Mouse (Mus musculus) forebrain, postnatal 0 days (tissue): ENCODE data around the gene Enkd1. TPM values are rescaled to one million over a fixed set of nuclear protein-coding genes. Genes with fewer than 3 reads are reported as not detected.
A peak's percentile ranks its signal among the peaks of the same experiment; 100 is the strongest.

ENCODE experiments used
- ATAC-seq: fragments of 200-750 bp; cut with Nextera tagmentation; 2 replicates; pipeline ENCODE4 v1.8.0; 2017; ENCODE audit warnings: mild to moderate bottlenecking, moderate library complexity
- DNase-seq: peaks from one replicate; pipeline ENCODE4 v3.0.0-alpha.2; 2015
- H3K27ac ChIP-seq: fragments of 300-500 bp; sonication (generic); 2 replicates; pipeline ENCODE4 v1.5.1; 2014; ENCODE audit warnings: low read depth, mild to moderate bottlenecking, antibody characterized with exemption, low read length, moderate library complexity, mixed read lengths
- H3K27me3 ChIP-seq: fragments of 300-500 bp; sonication (generic); 2 replicates; pipeline ENCODE4 v1.6.1; 2014; ENCODE audit warnings: mild to moderate bottlenecking, low read length, mixed read lengths; ENCODE audit not compliant: insufficient read depth
- H3K36me3 ChIP-seq: fragments of 300-500 bp; sonication (generic); 2 replicates; pipeline ENCODE4 v1.6.1; 2014; ENCODE audit warnings: mild to moderate bottlenecking, moderate library complexity; ENCODE audit not compliant: insufficient read depth
- H3K4me1 ChIP-seq: fragments of 300-500 bp; sonication (generic); 2 replicates; pipeline ENCODE4 v1.6.1; 2014; ENCODE audit warnings: antibody characterized with exemption; ENCODE audit not compliant: insufficient read depth
- H3K4me2 ChIP-seq: fragments of 300-500 bp; sonication (generic); 2 replicates; pipeline ENCODE4 v1.6.1; 2014; ENCODE audit warnings: low read depth, mild to moderate bottlenecking, moderate library complexity
- H3K4me3 ChIP-seq: fragments of 300-500 bp; sonication (generic); 2 replicates; pipeline ENCODE4 v1.5.1; 2014; ENCODE audit warnings: low read depth, low read length, mixed read lengths
- H3K9ac ChIP-seq: fragments of 300-500 bp; sonication (generic); 2 replicates; pipeline ENCODE4 v1.6.1; 2014; ENCODE audit warnings: mild to moderate bottlenecking
- H3K9me3 ChIP-seq: fragments of 300-500 bp; sonication (generic); 2 replicates; pipeline ENCODE4 v1.6.1; 2016; ENCODE audit warnings: low read length
- CTCF ChIP-seq: sonication (generic); IDR thresholded peaks from 2 replicates; pipeline ENCODE4 v1.5.1; 2016; ENCODE audit warnings: antibody characterized with exemption, control low read depth, low read depth
- WGBS: fragments of 180-500 bp; shearing (Covaris S2); extraction: QIAGEN DNeasy Blood & Tissue Kit; methylation state at CpG from one replicate; pipeline ENCODE4 v1.1.7; 2014; 5-methylcytosine and 5-hydroxymethylcytosine counted together
- polyA plus RNA-seq: library from polyadenylated mRNA; unstranded; fragments of >200 nt; fragmentation: Nextera tagmentation; extraction: Ambion mirVana; gene quantifications from 2 replicates; pipeline ENCODE4 v1.2.1, GENCODE M21; 2015
- total RNA-seq: library from RNA; depleted of rRNA; stranded (reverse); fragments of >200 nt; gene quantifications from 2 replicates; pipeline ENCODE4 v1.2.3, GENCODE M21; 2014

Gene Enkd1
- total and polyA plus RNA-seq, 2 experiments from 2014 or later: 10.9 to 16.8 TPM

DNA sequence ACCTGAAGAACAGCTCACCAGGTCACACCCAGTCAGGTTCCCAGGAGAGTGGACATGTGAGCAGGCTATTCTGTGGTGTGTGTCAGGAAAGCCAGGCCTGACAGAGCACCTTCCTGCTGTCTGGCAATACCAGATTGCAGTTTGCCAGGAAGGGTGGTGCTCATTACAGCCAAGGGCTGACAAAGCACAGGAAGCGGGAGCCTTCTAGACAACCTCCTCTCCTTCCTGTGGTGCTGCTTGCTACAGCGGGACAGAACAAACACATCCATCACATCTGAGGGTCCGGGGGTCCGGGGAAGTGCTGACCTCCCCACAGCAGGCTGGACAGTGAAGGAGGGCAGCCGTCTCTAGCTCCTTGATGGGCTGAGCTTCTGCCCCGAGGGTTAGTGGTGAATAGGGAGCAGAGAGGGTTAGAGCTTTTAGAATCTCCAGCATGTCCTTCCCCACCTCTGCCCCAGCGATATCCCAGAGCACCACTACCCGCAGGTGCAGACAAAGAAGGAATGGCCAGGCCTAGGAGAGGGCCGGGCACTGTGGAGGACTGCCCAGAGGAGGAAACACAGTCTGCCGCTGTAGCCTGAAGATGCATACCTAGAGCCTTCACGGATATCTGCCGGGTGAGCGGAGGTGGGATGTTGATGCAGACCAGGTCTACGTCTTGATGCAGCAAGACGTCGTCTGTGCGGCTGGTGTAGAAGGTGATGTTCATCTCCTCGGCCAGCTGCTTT lies 19.6 kb upstream of the Enkd1 start:
- 87% methylated on average over 18 of the region's 18 CpGs for WGBS
- no peak for ATAC-seq
- no peak for TF ChIP-seq CTCF
- DNase-seq: no peak
- H3K9me3 ChIP-seq: no peaks in the 10 kb centered on the region
- H3K4me1 ChIP-seq: no peaks in the 10 kb centered on the region
- H3K36me3 ChIP-seq: peaks cover 41% of the 10 kb centered on the region
- no peak overlapping the region for H3K9ac ChIP-seq
- no peak overlapping the region for H3K4me2 ChIP-seq
- H3K27me3 ChIP-seq: no peaks in the 10 kb centered on the region
- no peak overlapping the region for H3K4me3 ChIP-seq
- H3K27ac ChIP-seq: no peak overlapping the region

DNA sequence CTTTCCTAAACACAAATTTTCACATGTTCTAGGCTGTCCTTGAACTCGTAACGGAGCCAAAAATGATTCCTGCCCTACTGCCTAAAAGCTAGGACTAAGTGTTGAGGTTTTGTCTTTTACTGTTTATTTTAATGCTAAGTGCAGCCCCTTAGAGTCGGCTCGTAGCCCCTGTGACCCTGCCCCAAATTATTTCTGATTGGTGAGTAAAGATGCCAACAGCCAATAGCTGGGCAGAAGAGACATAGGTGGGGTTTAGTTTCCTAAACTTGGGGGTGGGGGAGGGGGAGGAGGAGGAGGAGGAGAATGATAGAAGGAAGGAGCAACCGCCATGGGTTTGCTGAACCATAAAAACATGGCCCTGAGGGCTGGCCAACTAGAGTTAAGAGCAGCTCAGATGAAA lies 17.7 kb upstream of the Enkd1 start:
- Histone ChIP-seq H3K27ac (no peak overlapping the region), H3K4me1 (no peaks in the 10 kb centered on the region), H3K9me3 (no peaks in the 10 kb centered on the region), H3K9ac (no peak overlapping the region), H3K4me2 (no peak overlapping the region), H3K36me3 (peaks cover 41% of the 10 kb centered on the region), H3K4me3 (no peak overlapping the region), H3K27me3 (no peaks in the 10 kb centered on the region)
- 86% methylated on average over 5 of the region's 5 CpGs for WGBS
- no peak for DNase-seq
- no peak for TF ChIP-seq CTCF
- ATAC-seq: no peak

DNA sequence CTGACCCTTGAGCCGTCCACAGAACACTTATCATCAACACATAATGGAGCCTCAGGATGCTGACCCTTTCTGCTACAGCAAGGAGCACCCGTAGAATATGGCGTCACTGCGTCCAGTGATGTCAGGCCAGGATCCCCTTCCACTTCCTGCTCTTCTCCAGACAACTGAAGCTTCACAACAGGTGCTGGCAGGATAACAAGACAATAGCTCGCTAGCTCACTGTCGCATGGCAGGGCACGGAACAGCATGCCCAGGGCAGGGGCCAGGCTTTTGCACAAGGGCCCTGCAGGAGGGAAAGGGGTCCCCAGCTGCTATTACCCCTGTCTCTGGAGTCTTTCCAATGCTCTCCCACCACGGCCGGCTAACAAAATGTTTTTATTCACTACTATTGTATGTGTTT lies 14.9 kb upstream of the Enkd1 start:
- H3K9ac ChIP-seq: no peak overlapping the region
- 90% methylated on average over 9 of the region's 9 CpGs for WGBS
- TF ChIP-seq CTCF: no peak
- no peak overlapping the region for H3K4me2 ChIP-seq
- DNase-seq (no peak), ATAC-seq (no peak)
- no peak overlapping the region for H3K27ac ChIP-seq
- H3K9me3 ChIP-seq: no peaks in the 10 kb centered on the region
- peaks cover 35% of the 10 kb centered on the region for H3K36me3 ChIP-seq
- H3K4me3 ChIP-seq: no peak overlapping the region
- no peaks in the 10 kb centered on the region for H3K27me3 ChIP-seq
- H3K4me1 ChIP-seq: no peaks in the 10 kb centered on the region

DNA sequence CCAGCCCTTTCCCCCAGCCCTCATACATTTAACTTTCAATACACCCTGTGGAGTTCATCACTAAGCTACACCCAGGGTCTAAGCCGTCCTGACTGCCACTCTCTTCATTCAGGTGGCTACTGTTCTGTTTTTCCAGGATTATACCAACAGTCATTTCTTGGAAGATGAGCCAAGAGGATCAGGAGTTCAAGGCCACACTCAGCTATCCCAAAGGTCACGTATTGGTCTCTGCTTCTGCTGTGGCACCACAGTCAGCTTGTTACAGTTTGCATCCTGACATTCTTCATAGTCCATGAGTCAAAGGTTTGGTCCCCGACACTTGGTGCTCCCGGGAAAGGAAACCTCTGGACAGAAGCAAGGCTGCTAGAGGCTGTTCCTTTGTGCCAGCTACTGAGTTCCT lies 11.6 kb upstream of the Enkd1 start:
- DNase-seq (no peak), ATAC-seq (no peak)
- H3K4me3 ChIP-seq: no peak overlapping the region
- TF ChIP-seq CTCF: no peak
- no peak overlapping the region for H3K4me2 ChIP-seq
- no peaks in the 10 kb centered on the region for H3K9me3 ChIP-seq
- H3K4me1 ChIP-seq: no peaks in the 10 kb centered on the region
- H3K36me3 ChIP-seq: peaks cover 32% of the 10 kb centered on the region
- H3K27ac ChIP-seq: no peak overlapping the region
- H3K9ac ChIP-seq: no peak overlapping the region
- no peaks in the 10 kb centered on the region for H3K27me3 ChIP-seq
- WGBS: 87% methylated on average over 4 of the region's 4 CpGs

DNA sequence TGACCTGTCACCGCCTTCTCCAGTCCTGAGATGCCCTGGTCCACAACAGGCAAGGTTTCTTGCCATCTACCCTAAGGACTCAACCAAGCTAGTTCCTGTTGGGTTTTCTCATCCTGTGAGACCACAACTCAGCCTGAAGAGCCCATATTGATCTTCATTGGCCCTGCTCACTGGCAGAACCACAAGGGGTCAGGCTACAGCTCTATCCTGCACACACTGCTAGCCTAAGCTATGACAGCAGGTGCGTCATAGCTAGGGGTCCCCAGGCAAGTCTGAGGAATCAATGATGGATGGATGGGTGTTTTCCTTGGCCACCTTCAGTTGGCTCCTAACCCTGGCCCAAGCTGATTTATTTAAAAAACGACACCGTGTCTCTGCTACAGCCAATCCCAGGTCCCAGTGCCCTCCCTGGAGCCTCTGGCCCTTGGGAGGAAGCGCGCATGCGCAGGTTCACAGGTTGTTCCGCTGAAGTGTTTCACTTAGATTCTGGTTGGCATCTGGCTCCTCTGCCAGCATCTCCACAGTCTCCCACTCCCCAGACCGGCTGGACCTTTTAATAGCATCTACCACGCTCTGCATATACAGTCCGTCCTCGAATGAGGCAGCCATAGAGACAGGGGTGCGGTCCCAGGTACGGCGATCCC lies 8.4 kb upstream of the Enkd1 start:
- Histone ChIP-seq H3K9me3 (no peaks in the 10 kb centered on the region), H3K4me3 (no peak overlapping the region), H3K4me1 (no peaks in the 10 kb centered on the region), H3K27me3 (no peaks in the 10 kb centered on the region), H3K9ac (no peak overlapping the region), H3K27ac (no peak overlapping the region), H3K36me3 (peaks cover 19% of the 10 kb centered on the region), H3K4me2 (no peak overlapping the region)
- no peak for ATAC-seq
- TF ChIP-seq CTCF: 0 out of 2 replicates have a peak, but pooled peaks have one; percentile 10
- no peak for DNase-seq
- 96% methylated on average over 15 of the region's 15 CpGs for WGBS

DNA sequence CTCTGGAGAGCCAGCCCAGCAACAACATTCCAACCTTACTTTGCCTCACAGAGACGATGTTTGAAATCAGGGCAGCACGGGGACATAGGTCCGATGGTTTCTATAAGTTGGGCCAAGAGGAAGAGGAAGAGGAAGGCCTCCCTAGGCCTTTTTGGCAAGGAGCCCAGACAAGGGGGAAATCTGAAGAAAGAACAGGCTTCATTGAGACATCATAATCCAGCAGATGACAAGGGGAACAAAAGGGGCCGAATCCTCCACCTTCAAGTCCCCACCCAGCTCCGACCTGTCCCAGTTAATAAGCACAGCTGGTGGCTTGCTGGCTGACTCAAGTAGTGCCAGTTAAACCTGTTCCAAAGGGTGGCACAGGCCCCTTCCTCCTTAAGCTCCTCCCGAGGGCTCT lies 7.0 kb upstream of the Enkd1 start:
- DNase-seq (no peak), ATAC-seq (no peak)
- no peaks in the 10 kb centered on the region for H3K4me1 ChIP-seq
- H3K27ac ChIP-seq: no peak overlapping the region
- H3K4me2 ChIP-seq: no peak overlapping the region
- TF ChIP-seq CTCF: no peak
- WGBS: 68% methylated on average over 6 of the region's 6 CpGs
- no peaks in the 10 kb centered on the region for H3K9me3 ChIP-seq
- H3K27me3 ChIP-seq: no peaks in the 10 kb centered on the region
- no peak overlapping the region for H3K4me3 ChIP-seq
- H3K9ac ChIP-seq: no peak overlapping the region
- peaks cover 19% of the 10 kb centered on the region for H3K36me3 ChIP-seq

DNA sequence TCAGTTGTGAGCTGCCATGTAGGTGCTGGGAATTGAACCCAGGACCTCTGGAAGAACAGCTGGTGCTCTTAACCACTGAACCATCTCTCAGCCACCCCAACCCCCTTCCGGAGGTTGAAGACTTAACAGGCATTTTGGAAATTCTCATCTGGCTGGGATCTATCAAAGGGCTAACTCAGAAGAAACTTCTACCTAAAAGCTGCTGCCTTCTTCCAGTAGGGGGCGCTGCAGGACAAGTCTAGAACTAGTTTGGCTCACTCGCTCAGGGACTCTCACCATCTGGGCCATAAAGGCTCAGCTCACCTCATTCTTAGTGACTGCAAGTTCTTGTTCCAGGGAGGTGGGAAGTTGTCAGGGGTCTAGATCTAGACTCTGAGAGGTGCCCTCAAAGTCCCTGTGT lies 6.1 kb upstream of the Enkd1 start:
- Histone ChIP-seq H3K4me2 (no peak overlapping the region), H3K36me3 (peaks cover 19% of the 10 kb centered on the region), H3K27me3 (no peaks in the 10 kb centered on the region), H3K4me1 (no peaks in the 10 kb centered on the region), H3K9me3 (no peaks in the 10 kb centered on the region), H3K27ac (no peak overlapping the region), H3K9ac (no peak overlapping the region), H3K4me3 (no peak overlapping the region)
- TF ChIP-seq CTCF: peak; percentile 84
- DNase-seq (peak; percentile 86), ATAC-seq (peak; percentile 53; the same call in 1 of the 2 replicates)
- 4% methylated on average over 3 of the region's 3 CpGs for WGBS
